Mouse (Mus musculus): Measurements from ENCODE around the gene Gabpb2. TPM values are rescaled to one million over a fixed set of nuclear protein-coding genes. Genes with fewer than 3 reads are reported as not detected.

Gene Gabpb2
- polyA plus RNA-seq, 2 experiments, result 5.1 to 14.3 TPM

DNA sequence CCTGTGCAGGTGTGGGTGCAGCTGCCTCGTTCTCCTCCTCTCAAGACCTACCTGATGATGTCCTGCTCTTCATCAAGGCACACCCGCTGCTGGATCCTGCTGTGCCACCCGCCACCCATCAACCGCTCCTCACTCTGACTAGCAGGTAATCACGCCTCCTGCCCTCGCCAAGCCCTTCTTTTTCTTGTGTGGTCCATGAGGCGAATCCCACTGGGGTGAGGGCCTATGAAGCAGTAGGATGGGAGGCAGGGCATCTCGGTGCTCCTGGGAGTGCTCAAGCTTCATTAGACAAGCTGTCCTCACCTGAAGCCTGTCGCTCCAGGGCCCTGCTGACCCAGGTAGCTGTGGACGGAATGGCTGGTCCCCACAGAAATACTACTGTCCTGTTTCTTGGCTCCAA is 47.7 kb downstream of the Gabpb2 start:
- no peaks in the 10 kb centered on the region for H3K4me1 ChIP-seq (replicated peaks; ENCODE audit: control insufficient read depth in 2 of 2, insufficient read depth in 2 of 2, low read length in 1 of 2)
- no peak overlapping the region for H3K4me3 ChIP-seq (ENCODE audit: insufficient read depth in 1 of 2, low read depth in 2 of 2, low read length in 2 of 2)
- WGBS (ENCODE audit: insufficient replicate concordance), result 69% methylated on average over 10 of the region's 10 CpGs
- no peak overlapping the region for H3K9ac ChIP-seq (replicated peaks)
- H3K27ac ChIP-seq, result no peak overlapping the region
- no peaks in the 10 kb centered on the region for H3K36me3 ChIP-seq (replicated peaks; ENCODE audit: control insufficient read depth, insufficient read depth, low read depth)
- H3K4me2 ChIP-seq (ENCODE audit: low read depth), result no peak overlapping the region
- peaks cover 50% of the 10 kb centered on the region for H3K27me3 ChIP-seq (ENCODE audit: control insufficient read depth, insufficient read depth, low read length)
- no peak for ATAC-seq (ENCODE audit: insufficient read depth)
- DNase-seq (ENCODE audit: low read depth in 3 of 3, low spot score in 3 of 3), result no peak
- H3K9me3 ChIP-seq (ENCODE audit: control insufficient read depth, low read length), result no peaks in the 10 kb centered on the region
- TF ChIP-seq EP300 (IDR thresholded peaks at IDR 0.05; ENCODE audit: low read depth) (no peak), CTCF (IDR thresholded peaks at IDR 0.05; ENCODE audit: low read depth) (no peak)

DNA sequence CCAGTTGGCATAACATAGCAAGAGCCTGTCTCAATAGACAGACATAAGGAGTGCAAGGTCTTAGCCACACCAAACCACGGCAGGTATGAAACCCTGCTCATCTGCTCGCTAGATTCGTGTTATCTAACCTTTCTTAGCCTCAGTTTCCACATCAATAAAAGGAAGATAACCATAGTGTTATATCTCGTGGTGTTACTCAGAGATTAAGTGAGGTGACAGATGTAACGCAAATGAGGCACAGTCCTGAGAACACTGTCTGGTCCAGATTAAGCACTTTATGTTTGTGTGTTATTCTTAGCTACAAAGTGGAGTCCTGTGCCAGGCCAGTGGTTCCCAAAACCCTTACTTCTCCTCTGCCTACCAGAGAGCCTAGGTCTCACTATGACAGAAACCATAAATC is 52.9 kb downstream of the Gabpb2 start:
- Histone ChIP-seq H3K27me3 (ENCODE audit: control insufficient read depth, insufficient read depth, low read length) (peaks cover 34% of the 10 kb centered on the region), H3K27ac (no peak overlapping the region), H3K9me3 (ENCODE audit: control insufficient read depth, low read length) (no peaks in the 10 kb centered on the region), H3K4me2 (ENCODE audit: low read depth) (no peak overlapping the region), H3K36me3 (replicated peaks; ENCODE audit: control insufficient read depth, insufficient read depth, low read depth) (no peaks in the 10 kb centered on the region), H3K9ac (replicated peaks) (no peak overlapping the region), H3K4me1 (replicated peaks; ENCODE audit: control insufficient read depth in 2 of 2, insufficient read depth in 2 of 2, low read length in 1 of 2) (peaks cover 0 to 2% of the 10 kb centered on the region in 2 experiments; a peak in 1 of 4 replicates), H3K4me3 (ENCODE audit: insufficient read depth in 1 of 2, low read depth in 2 of 2, low read length in 2 of 2) (no peak overlapping the region)
- ATAC-seq (ENCODE audit: insufficient read depth) (no peak), DNase-seq (ENCODE audit: low read depth in 3 of 3, low spot score in 3 of 3) (no peak)
- TF ChIP-seq CTCF (IDR thresholded peaks at IDR 0.05; ENCODE audit: low read depth) (no peak), EP300 (IDR thresholded peaks at IDR 0.05; ENCODE audit: low read depth) (0 out of 2 replicates have a peak, but pooled peaks have one; percentile 7)
- 17% methylated on average over 5 of the region's 5 CpGs for WGBS (ENCODE audit: insufficient replicate concordance)

DNA sequence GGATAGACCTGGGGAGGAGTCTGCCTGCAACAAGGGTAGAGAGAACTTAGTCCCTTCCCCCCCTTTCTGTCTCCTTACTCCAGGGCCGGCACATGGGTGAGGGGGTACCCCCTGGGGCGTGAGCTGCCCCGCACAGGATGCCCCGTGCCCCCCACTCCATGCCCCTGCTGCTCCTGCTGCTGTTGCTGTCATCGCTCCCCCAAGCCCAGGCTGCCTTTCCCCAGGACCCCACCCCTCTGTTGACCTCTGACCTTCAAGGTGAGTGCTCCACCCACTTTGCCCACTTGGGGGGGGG is 53.5 kb downstream of the Gabpb2 start:
- DNase-seq (ENCODE audit: low read depth in 3 of 3, low spot score in 3 of 3) (no peak), ATAC-seq (ENCODE audit: insufficient read depth) (no peak)
- Histone ChIP-seq H3K4me2 (ENCODE audit: low read depth) (no peak overlapping the region), H3K4me3 (ENCODE audit: insufficient read depth in 1 of 2, low read depth in 2 of 2, low read length in 2 of 2) (no peak overlapping the region), H3K4me1 (replicated peaks; ENCODE audit: control insufficient read depth in 2 of 2, insufficient read depth in 2 of 2, low read length in 1 of 2) (peaks cover 2 to 4% of the 10 kb centered on the region in 2 experiments; a peak in 2 of 4 replicates), H3K9me3 (ENCODE audit: control insufficient read depth, low read length) (no peaks in the 10 kb centered on the region), H3K27me3 (ENCODE audit: control insufficient read depth, insufficient read depth, low read length) (peaks cover 33% of the 10 kb centered on the region), H3K36me3 (replicated peaks; ENCODE audit: control insufficient read depth, insufficient read depth, low read depth) (no peaks in the 10 kb centered on the region), H3K27ac (no peak overlapping the region), H3K9ac (replicated peaks) (no peak overlapping the region)
- WGBS (ENCODE audit: insufficient replicate concordance), result 80% methylated on average over 4 of the region's 5 CpGs
- TF ChIP-seq EP300 (IDR thresholded peaks at IDR 0.05; ENCODE audit: low read depth), result no peak
- no peak for TF ChIP-seq CTCF (IDR thresholded peaks at IDR 0.05; ENCODE audit: low read depth)

DNA sequence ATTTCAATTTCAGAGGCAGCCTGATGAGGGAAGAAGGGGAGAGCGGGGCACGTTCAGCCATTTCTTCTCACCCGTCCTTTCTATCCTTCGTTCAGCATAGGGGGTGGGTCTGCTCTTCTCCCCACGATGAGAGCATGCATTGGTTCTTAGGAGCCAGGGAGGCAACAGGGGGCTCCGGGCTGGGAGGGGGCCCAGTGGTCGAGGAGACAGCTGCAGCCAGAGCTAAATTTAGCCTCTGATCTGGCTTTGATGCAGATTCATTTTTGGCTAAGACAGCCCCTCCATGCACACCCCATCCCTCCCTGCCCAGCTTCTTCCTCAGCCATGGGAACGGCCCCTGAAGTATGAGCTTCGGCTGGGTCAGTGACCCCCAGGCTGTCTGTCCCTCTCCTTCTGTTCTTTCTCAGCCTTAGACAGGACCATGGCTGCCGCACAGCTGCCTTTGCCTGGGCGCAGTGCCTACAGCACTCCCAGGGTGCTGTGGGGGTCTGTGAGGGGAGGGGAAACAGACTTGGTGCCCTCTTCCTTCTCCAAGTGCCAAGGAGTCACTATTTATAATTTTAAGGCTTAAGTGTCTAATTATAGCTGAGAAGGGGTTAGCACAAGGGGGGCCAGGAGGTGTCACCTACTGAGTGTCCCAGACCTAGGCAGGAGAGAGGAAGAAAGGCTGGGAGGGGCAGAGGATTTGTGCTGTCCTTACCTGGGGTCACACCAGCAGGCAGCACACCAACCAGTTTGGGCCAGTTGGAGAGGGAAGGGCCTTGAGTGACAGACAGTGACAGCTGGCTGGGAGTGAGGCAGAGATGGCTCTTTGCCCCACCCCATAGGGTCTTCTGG is 54.1 kb downstream of the Gabpb2 start:
- H3K4me1 ChIP-seq (replicated peaks; ENCODE audit: control insufficient read depth in 2 of 2, insufficient read depth in 2 of 2, low read length in 1 of 2), result peaks cover 2 to 4% of the 10 kb centered on the region in 2 experiments; a peak in 2 of 4 replicates
- no peak for ATAC-seq (ENCODE audit: insufficient read depth)
- TF ChIP-seq CTCF (IDR thresholded peaks at IDR 0.05; ENCODE audit: low read depth) (no peak), EP300 (IDR thresholded peaks at IDR 0.05; ENCODE audit: low read depth) (no peak)
- no peak overlapping the region for H3K4me3 ChIP-seq (ENCODE audit: insufficient read depth in 1 of 2, low read depth in 2 of 2, low read length in 2 of 2)
- H3K27ac ChIP-seq, result no peak overlapping the region
- no peak for DNase-seq (ENCODE audit: low read depth in 3 of 3, low spot score in 3 of 3)
- peaks cover 33% of the 10 kb centered on the region for H3K27me3 ChIP-seq (ENCODE audit: control insufficient read depth, insufficient read depth, low read length)
- H3K36me3 ChIP-seq (replicated peaks; ENCODE audit: control insufficient read depth, insufficient read depth, low read depth), result no peaks in the 10 kb centered on the region
- H3K9ac ChIP-seq (replicated peaks), result no peak overlapping the region
- no peak overlapping the region for H3K4me2 ChIP-seq (ENCODE audit: low read depth)
- 55% methylated on average over 11 of the region's 11 CpGs for WGBS (ENCODE audit: insufficient replicate concordance)
- H3K9me3 ChIP-seq (ENCODE audit: control insufficient read depth, low read length), result no peaks in the 10 kb centered on the region

DNA sequence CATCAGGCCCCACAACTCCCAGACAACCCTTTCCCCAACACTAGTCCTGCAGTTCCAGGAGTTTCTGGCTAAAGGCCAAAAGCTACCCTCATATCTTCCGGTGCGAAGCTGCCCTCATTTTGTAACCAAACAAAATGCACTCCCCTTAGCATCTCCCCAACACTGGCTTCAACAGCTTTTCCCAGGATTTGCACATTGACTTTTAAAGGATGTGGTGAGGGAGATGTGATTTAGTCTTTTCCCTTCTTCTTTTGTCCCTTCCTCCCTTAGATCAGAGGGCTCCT is 55.4 kb downstream of the Gabpb2 start:
- DNase-seq (ENCODE audit: low read depth in 3 of 3, low spot score in 3 of 3), result no peak

More for the DNA sequence above, 55.4 kb downstream of the Gabpb2 start:
- H3K9me3 ChIP-seq (ENCODE audit: control insufficient read depth, low read length), result no peaks in the 10 kb centered on the region
- no peak overlapping the region for H3K4me3 ChIP-seq (ENCODE audit: insufficient read depth in 1 of 2, low read depth in 2 of 2, low read length in 2 of 2)
- H3K4me1 ChIP-seq (replicated peaks; ENCODE audit: control insufficient read depth in 2 of 2, insufficient read depth in 2 of 2, low read length in 1 of 2), result peaks cover 2 to 4% of the 10 kb centered on the region in 2 experiments; a peak in 2 of 4 replicates
- H3K9ac ChIP-seq (replicated peaks), result no peak overlapping the region
- 66% methylated on average over 2 of the region's 2 CpGs for WGBS (ENCODE audit: insufficient replicate concordance)
- no peak overlapping the region for H3K27ac ChIP-seq
- TF ChIP-seq CTCF (IDR thresholded peaks at IDR 0.05; ENCODE audit: low read depth), result no peak
- no peak for TF ChIP-seq EP300 (IDR thresholded peaks at IDR 0.05; ENCODE audit: low read depth)
- no peaks in the 10 kb centered on the region for H3K36me3 ChIP-seq (replicated peaks; ENCODE audit: control insufficient read depth, insufficient read depth, low read depth)
- peaks cover 33% of the 10 kb centered on the region for H3K27me3 ChIP-seq (ENCODE audit: control insufficient read depth, insufficient read depth, low read length)
- H3K4me2 ChIP-seq (ENCODE audit: low read depth), result no peak overlapping the region
- ATAC-seq (ENCODE audit: insufficient read depth), result no peak

Data from liver, embryonic 14.5 days (tissue).